Mouse (Mus musculus) E14TG2a.4 (cell line): Measurements from ENCODE around the gene Sema5b.

Experiments used
- H3K27me3 ChIP-seq: 2 replicates; pipeline ENCODE4 v1.6.1; 2014; ENCODE audit warnings: low read length, control low read depth; ENCODE audit not compliant: insufficient read depth
- H3K36me3 ChIP-seq: 2 replicates; pipeline ENCODE4 v1.6.1; 2014; ENCODE audit warnings: low read length, control low read depth; ENCODE audit not compliant: insufficient read depth
- H3K4me1 ChIP-seq: replicated peaks from 2 replicates; pipeline ENCODE4 v1.6.1; 2014; ENCODE audit warnings: low read depth, low read length, control low read depth
- H3K4me3 ChIP-seq: replicated peaks from 2 replicates; pipeline ENCODE4 v1.5.1; 2014; ENCODE audit warnings: mild to moderate bottlenecking, low read length
- H3K9me3 ChIP-seq: 2 replicates; pipeline ENCODE4 v1.6.1; 2014; ENCODE audit warnings: low read length, control low read depth
- CTCF ChIP-seq: conservative IDR thresholded peaks from 2 replicates; pipeline ENCODE4 v1.5.1; 2014; ENCODE audit warnings: low read length
- NANOG ChIP-seq: IDR thresholded peaks from 2 replicates; pipeline ENCODE4 v1.6.1; 2014; ENCODE audit warnings: borderline replicate concordance, low read length, mixed read lengths
- POU5F1 ChIP-seq: IDR thresholded peaks from 2 replicates; pipeline ENCODE4 v1.6.1; 2014; ENCODE audit warnings: low read length, borderline replicate concordance

Sema5b gene

DNA sequence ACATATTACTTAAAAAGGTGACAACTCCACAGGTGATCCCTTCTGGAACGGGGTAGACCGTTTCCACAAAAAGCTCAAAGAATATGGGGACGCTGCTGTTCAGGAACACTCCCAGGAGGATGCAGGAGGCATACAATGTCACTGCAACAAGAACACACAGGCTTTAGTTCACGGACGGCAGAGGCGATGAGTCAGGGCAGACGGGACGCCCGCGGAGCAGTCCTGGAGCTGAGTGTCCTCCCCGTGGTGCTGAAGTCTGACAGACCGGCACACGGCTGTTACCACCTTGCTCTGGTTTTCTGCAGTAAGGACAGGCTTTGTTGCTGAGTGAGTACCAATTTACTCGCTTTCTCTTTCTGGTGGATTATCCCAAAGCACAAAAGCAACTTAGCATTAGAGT, 163.9 kb downstream of the Sema5b start:
- Histone ChIP-seq H3K27me3 (no peaks in the 10 kb centered on the region), H3K4me3 (no peak overlapping the region), H3K4me1 (peaks cover 9% of the 10 kb centered on the region), H3K9me3 (no peaks in the 10 kb centered on the region), H3K36me3 (peaks cover 33% of the 10 kb centered on the region)
- TF ChIP-seq POU5F1: no peak
- TF ChIP-seq CTCF: no peak
- no peak for TF ChIP-seq NANOG

DNA sequence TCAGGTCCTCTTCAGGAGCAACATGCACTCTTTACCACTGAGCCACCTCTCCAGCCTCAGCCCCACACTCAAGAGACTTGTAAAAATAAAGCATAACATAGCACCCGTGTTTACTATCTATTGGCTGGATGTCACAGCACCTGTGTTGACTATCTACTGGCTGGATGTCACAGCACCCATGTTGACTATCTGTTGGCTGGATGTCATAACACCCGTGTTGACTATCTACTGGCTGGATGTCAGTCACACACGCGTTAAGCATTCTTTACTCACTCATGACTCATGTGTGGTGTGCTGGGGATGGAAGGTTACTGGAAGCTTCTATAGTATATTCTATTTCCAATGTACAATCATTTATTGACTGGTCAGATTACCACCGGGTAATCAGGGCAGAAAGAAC, 166.1 kb downstream of the Sema5b start:
- peaks cover 13% of the 10 kb centered on the region for H3K4me1 ChIP-seq
- H3K4me3 ChIP-seq: no peak overlapping the region

DNA sequence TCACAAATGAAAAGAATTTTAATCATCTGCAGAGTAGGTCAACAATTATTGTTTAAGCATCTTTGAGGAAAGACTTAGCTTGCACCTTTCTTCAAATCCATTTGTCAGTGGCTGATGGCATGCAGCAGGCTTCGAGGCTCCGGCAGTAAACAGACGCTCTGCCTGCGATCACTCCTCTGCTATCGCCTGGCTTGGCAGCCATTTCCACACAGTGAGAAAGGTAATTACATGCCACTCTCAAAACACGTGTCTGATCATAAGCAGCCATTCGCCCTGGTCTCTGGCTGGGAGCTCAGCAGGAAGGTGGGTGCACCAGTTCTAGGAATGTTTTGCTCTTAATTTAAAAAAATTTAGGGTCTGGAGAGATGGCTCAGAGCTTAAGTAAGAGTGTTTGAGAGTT, 170.1 kb downstream of the Sema5b start:
- no peaks in the 10 kb centered on the region for H3K27me3 ChIP-seq
- TF ChIP-seq POU5F1: no peak
- TF ChIP-seq CTCF: no peak
- no peak for TF ChIP-seq NANOG
- H3K9me3 ChIP-seq: no peaks in the 10 kb centered on the region

More for the DNA sequence above, 166.1 kb downstream of the Sema5b start:
- Histone ChIP-seq H3K27me3 (no peaks in the 10 kb centered on the region), H3K36me3 (peaks cover 33% of the 10 kb centered on the region), H3K9me3 (no peaks in the 10 kb centered on the region)
- TF ChIP-seq NANOG: no peak
- no peak for TF ChIP-seq POU5F1
- no peak for TF ChIP-seq CTCF

DNA sequence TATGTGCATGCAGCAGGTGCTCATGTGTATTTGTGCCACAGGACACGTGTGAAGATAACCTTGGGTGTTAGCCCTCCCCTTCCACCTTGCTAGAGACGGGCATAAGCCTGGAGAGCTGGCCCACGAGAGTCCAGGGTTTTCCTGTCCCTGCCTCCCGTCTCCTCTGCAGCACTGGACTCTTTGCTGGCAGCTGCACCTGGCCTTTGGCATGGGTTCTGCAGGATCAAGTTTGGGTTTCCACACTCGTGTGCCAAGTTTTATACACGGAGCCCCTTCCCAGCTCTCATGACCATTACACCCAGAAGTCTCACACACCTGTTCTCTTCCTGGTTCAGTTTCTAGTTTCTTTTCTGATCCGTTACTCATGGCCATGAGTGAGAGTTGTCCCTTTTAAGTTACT, 172.7 kb downstream of the Sema5b start:
- H3K36me3 ChIP-seq: peaks cover 25% of the 10 kb centered on the region
- TF ChIP-seq CTCF (no peak), NANOG (no peak), POU5F1 (no peak)
- no peaks in the 10 kb centered on the region for H3K27me3 ChIP-seq
- H3K4me1 ChIP-seq: peaks cover 13% of the 10 kb centered on the region
- H3K9me3 ChIP-seq: no peaks in the 10 kb centered on the region
- no peak overlapping the region for H3K4me3 ChIP-seq

More for the DNA sequence above, 170.1 kb downstream of the Sema5b start:
- peaks cover 21% of the 10 kb centered on the region for H3K36me3 ChIP-seq
- no peak overlapping the region for H3K4me3 ChIP-seq
- peaks cover 13% of the 10 kb centered on the region for H3K4me1 ChIP-seq
